Mouse (Mus musculus) liver, adult 2 months (tissue): ENCODE measurements around the gene Pdp2. TPM values are rescaled to one million over a fixed set of nuclear protein-coding genes. Genes with fewer than 3 reads are reported as not detected.

Experiments used
- DNase-seq: peaks from one replicate; pipeline ENCODE4 v3.0.0-alpha.2; 2011; ENCODE audit warnings: low read depth, low spot score; ENCODE audit errors: extremely low read depth
- H3K27ac ChIP-seq: fragments of 200-500 bp; replicated peaks from 2 replicates; pipeline ENCODE4 v1.5.1; 2012; ENCODE audit warnings: low read depth, mild to moderate bottlenecking, control low read depth, inconsistent platforms, low read length; ENCODE audit not compliant: insufficient read depth
- H3K27me3 ChIP-seq: fragments of 200-500 bp; 2 replicates; pipeline ENCODE4 v1.6.1; 2012; ENCODE audit warnings: mild to moderate bottlenecking, moderate library complexity, low read length, inconsistent platforms; ENCODE audit not compliant: control insufficient read depth, insufficient read depth
- H3K36me3 ChIP-seq: fragments of 200-500 bp; 2 replicates; pipeline ENCODE4 v1.6.1; 2012; ENCODE audit warnings: low read length, inconsistent platforms; ENCODE audit not compliant: control insufficient read depth, insufficient read depth
- H3K4me1 ChIP-seq: fragments of 200-500 bp; 2 replicates; pipeline ENCODE4 v1.6.1; 2011; ENCODE audit warnings: low read length; ENCODE audit not compliant: control insufficient read depth, insufficient read depth
- H3K4me3 ChIP-seq: fragments of 200-500 bp; 2 replicates; pipeline ENCODE4 v1.5.1; 2011; ENCODE audit warnings: low read depth, mild to moderate bottlenecking, control low read depth, low read length, moderate library complexity; ENCODE audit not compliant: insufficient read depth
- H3K79me2 ChIP-seq: fragments of 200-500 bp; 2 replicates; pipeline ENCODE4 v1.6.1; 2012; ENCODE audit warnings: inconsistent platforms, mild to moderate bottlenecking, low read length, moderate library complexity; ENCODE audit not compliant: control insufficient read depth, insufficient read depth
- H3K9ac ChIP-seq: fragments of 200-500 bp; 2 replicates; pipeline ENCODE4 v1.6.1; 2012; ENCODE audit warnings: low read depth, mild to moderate bottlenecking, control low read depth, inconsistent platforms, low read length
- CTCF ChIP-seq: fragments of 200-500 bp; IDR thresholded peaks from 2 replicates; pipeline ENCODE4 v1.5.1; 2011; ENCODE audit warnings: low read depth, low read length, control low read depth
- POLR2A ChIP-seq: fragments of 200-500 bp; IDR thresholded peaks from 2 replicates; pipeline ENCODE4 v1.6.1; 2011; ENCODE audit warnings: low read length, control low read depth; ENCODE audit not compliant: insufficient read depth; ENCODE audit errors: extremely low read depth
- WGBS: fragments of 180-500 bp; shearing (Covaris S2); methylation state at CpG from one replicate; pipeline ENCODE4 v1.1.7; 2018; 5-methylcytosine and 5-hydroxymethylcytosine counted together
- polyA plus RNA-seq: library from polyadenylated mRNA; depleted of rRNA; stranded (reverse); fragments of >200 nt; gene quantifications from 2 replicates; pipeline ENCODE4 v1.2.3, GENCODE M21; 2012
- total RNA-seq: library from RNA; depleted of rRNA; stranded (reverse); fragments of >200 nt; gene quantifications from 2 replicates; pipeline ENCODE4 v1.2.3, GENCODE M21; 2014

The Pdp2 gene
- total and polyA plus RNA-seq, 2 experiments, result 9.6 to 20.0 TPM

GRCm38 (mm10) chr8:104601386-104601785 lies 10.1 kb downstream of the Pdp2 start:
- 0 out of 2 replicates have a peak overlapping the region, but pooled peaks have one; percentile 17 for H3K9ac ChIP-seq
- no peaks in the 10 kb centered on the region for H3K27me3 ChIP-seq
- WGBS, result 27% methylated on average over 7 of the region's 7 CpGs
- TF ChIP-seq POLR2A (no peak), CTCF (no peak)
- H3K27ac ChIP-seq, result no peak overlapping the region; the same call in 1 of the 2 replicates
- no peak overlapping the region for H3K4me3 ChIP-seq
- no peak for DNase-seq
- 0 out of 2 replicates have a peak, but pooled peaks cover under 1% of the 10 kb centered on the region for H3K79me2 ChIP-seq
- H3K36me3 ChIP-seq, result peaks cover 3% of the 10 kb centered on the region; the same call in 1 of the 2 replicates
- H3K4me1 ChIP-seq, result peaks cover 21% of the 10 kb centered on the region

DNA sequence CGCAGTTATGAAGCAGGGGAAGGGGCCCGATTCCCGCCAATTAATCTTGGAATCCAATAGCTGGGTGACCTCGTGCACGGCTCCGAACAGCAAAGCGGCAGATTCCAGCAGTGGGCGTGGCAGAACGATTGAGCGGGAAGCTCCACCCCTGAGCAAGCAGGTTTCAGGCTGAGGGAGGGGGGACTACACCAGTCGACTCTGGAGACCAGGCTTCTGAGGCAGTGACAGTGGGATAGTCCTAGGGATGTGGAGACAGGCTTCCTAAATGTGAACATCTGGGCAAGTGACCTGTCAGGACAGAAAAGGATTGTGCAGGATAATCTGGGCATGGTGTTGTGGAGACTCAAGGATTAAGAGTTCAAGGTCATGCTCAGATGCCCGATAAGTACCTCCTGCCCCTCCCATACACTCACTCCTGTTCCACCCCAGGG lies 10.7 kb downstream of the Pdp2 start:
- Histone ChIP-seq H3K9ac (no peak overlapping the region), H3K36me3 (peaks cover 2% of the 10 kb centered on the region; the same call in 1 of the 2 replicates), H3K27ac (peak overlapping the region; percentile 9; the same call in 1 of the 2 replicates), H3K27me3 (no peaks in the 10 kb centered on the region), H3K4me3 (no peak overlapping the region), H3K4me1 (peaks cover 17% of the 10 kb centered on the region), H3K79me2 (no peaks in the 10 kb centered on the region)
- TF ChIP-seq POLR2A (no peak), CTCF (no peak)
- under 1% methylated on average over 12 of the region's 12 CpGs for WGBS
- peak; percentile 64 for DNase-seq

DNA sequence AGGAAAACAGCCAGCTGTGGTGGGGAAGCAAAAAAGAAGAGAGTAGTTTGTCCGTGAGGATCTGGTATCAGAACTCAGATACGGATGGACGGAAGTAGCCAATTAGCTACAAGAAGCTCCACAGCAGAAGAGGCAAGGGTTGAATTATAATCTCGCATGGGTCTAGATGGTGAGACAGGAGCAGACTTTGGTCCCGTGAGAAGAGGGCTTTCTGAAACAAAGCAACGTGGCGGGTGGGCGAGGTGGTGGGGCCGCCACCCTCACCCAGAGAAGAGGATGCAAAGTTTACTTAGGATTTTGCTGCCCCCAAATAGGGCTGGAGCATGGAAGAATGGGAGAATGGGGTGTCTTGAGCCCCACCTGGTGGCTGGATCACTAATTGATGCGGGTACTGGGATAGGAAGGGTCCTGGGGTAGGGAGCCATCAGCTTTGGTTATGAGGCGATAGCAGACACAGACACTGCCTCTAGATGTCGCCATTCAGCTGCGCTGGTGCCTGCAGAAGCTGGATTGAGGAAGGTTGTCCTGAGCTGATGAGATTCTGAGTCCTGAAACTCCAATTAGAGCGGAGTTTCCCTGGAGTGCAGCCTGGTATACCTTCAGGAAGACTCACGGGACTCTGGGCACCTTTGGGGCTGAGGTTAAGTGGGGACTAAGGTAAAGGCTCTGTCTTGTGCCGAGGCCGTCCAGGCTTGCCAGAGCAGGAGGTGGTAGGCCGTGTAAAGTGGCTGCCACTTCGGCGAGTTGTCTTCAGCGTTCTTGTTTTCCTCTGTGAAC lies 11.4 kb downstream of the Pdp2 start:
- 31% methylated on average over 21 of the region's 21 CpGs for WGBS
- Histone ChIP-seq H3K79me2 (no peaks in the 10 kb centered on the region), H3K4me1 (peaks cover 13% of the 10 kb centered on the region), H3K36me3 (no peaks in the 10 kb centered on the region), H3K9ac (0 out of 2 replicates have a peak overlapping the region, but pooled peaks have one; percentile 12), H3K27ac (no peak overlapping the region), H3K4me3 (peak overlapping the region; percentile 7; the same call in 1 of the 2 replicates), H3K27me3 (no peaks in the 10 kb centered on the region)
- peak; percentile 73 for DNase-seq
- peak; percentile 99 for TF ChIP-seq CTCF
- no peak for TF ChIP-seq POLR2A

DNA sequence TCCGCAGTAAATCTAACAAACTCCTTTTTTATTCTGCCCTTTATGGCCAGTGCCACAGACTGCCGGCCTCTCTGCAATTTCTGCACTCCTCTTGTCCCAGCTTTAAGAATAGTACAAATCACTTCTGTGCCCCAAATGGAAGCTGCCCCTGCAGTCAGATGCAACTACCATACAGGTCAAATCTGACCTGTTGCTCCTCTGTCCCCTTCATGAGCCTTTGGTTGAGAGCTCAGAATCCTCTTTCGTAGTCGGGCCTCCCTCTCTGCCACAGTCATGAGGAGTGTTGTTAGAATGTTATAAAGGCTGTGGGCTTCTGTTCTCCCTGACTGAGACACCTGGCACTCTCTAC lies 12.0 kb downstream of the Pdp2 start:
- Histone ChIP-seq H3K4me1 (peaks cover 10% of the 10 kb centered on the region), H3K27ac (no peak overlapping the region), H3K79me2 (no peaks in the 10 kb centered on the region), H3K9ac (no peak overlapping the region), H3K36me3 (no peaks in the 10 kb centered on the region), H3K27me3 (no peaks in the 10 kb centered on the region), H3K4me3 (no peak overlapping the region)
- TF ChIP-seq CTCF (no peak), POLR2A (no peak)
- WGBS, result 83% methylated on average over 4 of the region's 4 CpGs
- DNase-seq, result no peak

- no peaks in the 10 kb centered on the region for H3K79me2 ChIP-seq
- 61% methylated on average over 6 of the region's 6 CpGs for WGBS
- TF ChIP-seq CTCF (no peak), POLR2A (no peak)
- H3K27ac ChIP-seq, result no peak overlapping the region
- DNase-seq, result no peak
- no peaks in the 10 kb centered on the region for H3K36me3 ChIP-seq
- H3K4me1 ChIP-seq, result peaks cover 6% of the 10 kb centered on the region
- H3K27me3 ChIP-seq, result no peaks in the 10 kb centered on the region
- no peak overlapping the region for H3K4me3 ChIP-seq
- no peak overlapping the region for H3K9ac ChIP-seq
Measured at GRCm38 (mm10) chr8:104606329-104606728, 15.1 kb downstream of the Pdp2 start.

DNA sequence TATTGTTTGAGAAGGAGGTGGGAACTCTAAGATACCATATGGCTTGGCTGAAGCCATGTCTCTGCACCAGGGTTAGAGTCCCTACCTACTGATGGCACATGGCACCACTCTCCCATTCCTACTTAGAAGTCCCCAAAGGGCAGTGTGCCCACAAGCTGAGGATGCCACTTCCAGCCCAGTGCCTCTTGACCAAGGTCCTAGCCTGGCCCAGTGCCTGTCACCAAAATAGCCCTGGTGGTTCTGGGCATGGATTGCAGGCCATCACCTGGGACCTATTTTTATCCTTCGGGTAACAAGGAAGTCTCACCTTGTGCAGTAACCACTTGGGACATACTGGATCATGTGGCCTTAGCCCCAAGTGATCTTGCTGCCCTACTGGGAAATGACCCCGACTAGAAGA lies 16.7 kb downstream of the Pdp2 start:
- TF ChIP-seq POLR2A, result no peak
- no peak for TF ChIP-seq CTCF
- 74% methylated on average over 2 of the region's 2 CpGs for WGBS
- H3K27ac ChIP-seq, result no peak overlapping the region

More for the DNA sequence above, 16.7 kb downstream of the Pdp2 start:
- H3K4me3 ChIP-seq, result no peak overlapping the region
- no peaks in the 10 kb centered on the region for H3K4me1 ChIP-seq
- DNase-seq, result no peak
- H3K27me3 ChIP-seq, result no peaks in the 10 kb centered on the region
- no peaks in the 10 kb centered on the region for H3K36me3 ChIP-seq
- no peak overlapping the region for H3K9ac ChIP-seq
- H3K79me2 ChIP-seq, result no peaks in the 10 kb centered on the region
